Mouse (Mus musculus): Measurements from ENCODE around the gene Gcfc2. TPM values are rescaled to one million over a fixed set of nuclear protein-coding genes. Genes with fewer than 3 reads are reported as not detected.

Gcfc2 gene
- polyA plus RNA-seq (2014; fragmentation: Nextera tagmentation; extraction: Ambion mirVana) = 14.3 and 15.4 TPM in 2 replicates

GRCm38 (mm10) chr6:81923523-81924142, at the start of gene Gcfc2:
Gene Gcfc2, plus strand, starts transcription at chr6:81923669.
- peak; percentile 95 for ATAC-seq (replicated peaks; ENCODE audit: insufficient number of reproducible peaks, low FRiP score, low TSS enrichment, low read depth)
- peak within 1 kb of the TSS; percentile 88 for H3K4me3 ChIP-seq (ENCODE audit: low read depth, low read length)
- under 1% methylated on average over 56 of the region's 56 CpGs for WGBS

GRCm38 (mm10) chr6:81895678-81896230, 27.7 kb upstream of the Gcfc2 start:
- no peak for DNase-seq (ENCODE audit: low spot score)
- WGBS = 76% methylated on average over 2 of the region's 3 CpGs
- H3K36me3 ChIP-seq (replicated peaks; ENCODE audit: control insufficient read depth, insufficient read depth, low read depth, low read length) = no peaks in the 10 kb centered on the region
- H3K4me3 ChIP-seq (ENCODE audit: low read depth, low read length) = no peak overlapping the region
- no peaks in the 10 kb centered on the region for H3K9me3 ChIP-seq (replicated peaks; ENCODE audit: control insufficient read depth, low read length)
- ATAC-seq (replicated peaks; ENCODE audit: insufficient number of reproducible peaks, low FRiP score, low TSS enrichment, low read depth) = no peak
- H3K4me1 ChIP-seq (ENCODE audit: control insufficient read depth, insufficient read depth, low read length) = no peaks in the 10 kb centered on the region
- H3K4me2 ChIP-seq (ENCODE audit: low read depth, low read length) = no peak overlapping the region
- H3K27ac ChIP-seq (replicated peaks; ENCODE audit: low read depth, low read length) = no peak overlapping the region
- H3K27me3 ChIP-seq (ENCODE audit: control insufficient read depth, insufficient read depth, low read length) = no peaks in the 10 kb centered on the region
- no peak overlapping the region for H3K9ac ChIP-seq (replicated peaks; ENCODE audit: low read length)

More at GRCm38 (mm10) chr6:81923523-81924142, at the start of gene Gcfc2:
- Histone ChIP-seq H3K27me3 (ENCODE audit: control insufficient read depth, insufficient read depth, low read length) (no peaks in the 10 kb centered on the region), H3K9ac (replicated peaks; ENCODE audit: low read length) (peak within 1 kb of the TSS; percentile 96), H3K9me3 (replicated peaks; ENCODE audit: control insufficient read depth, low read length) (no peaks in the 10 kb centered on the region), H3K27ac (replicated peaks; ENCODE audit: low read depth, low read length) (peak within 1 kb of the TSS; percentile 65), H3K36me3 (replicated peaks; ENCODE audit: control insufficient read depth, insufficient read depth, low read depth, low read length) (peaks cover 2% of the 10 kb centered on the region; the same call in 1 of the 2 replicates), H3K4me1 (ENCODE audit: control insufficient read depth, insufficient read depth, low read length) (no peaks in the 10 kb centered on the region), H3K4me2 (ENCODE audit: low read depth, low read length) (peak within 1 kb of the TSS; percentile 68)
- DNase-seq (ENCODE audit: low spot score) = peak; percentile 96

DNA sequence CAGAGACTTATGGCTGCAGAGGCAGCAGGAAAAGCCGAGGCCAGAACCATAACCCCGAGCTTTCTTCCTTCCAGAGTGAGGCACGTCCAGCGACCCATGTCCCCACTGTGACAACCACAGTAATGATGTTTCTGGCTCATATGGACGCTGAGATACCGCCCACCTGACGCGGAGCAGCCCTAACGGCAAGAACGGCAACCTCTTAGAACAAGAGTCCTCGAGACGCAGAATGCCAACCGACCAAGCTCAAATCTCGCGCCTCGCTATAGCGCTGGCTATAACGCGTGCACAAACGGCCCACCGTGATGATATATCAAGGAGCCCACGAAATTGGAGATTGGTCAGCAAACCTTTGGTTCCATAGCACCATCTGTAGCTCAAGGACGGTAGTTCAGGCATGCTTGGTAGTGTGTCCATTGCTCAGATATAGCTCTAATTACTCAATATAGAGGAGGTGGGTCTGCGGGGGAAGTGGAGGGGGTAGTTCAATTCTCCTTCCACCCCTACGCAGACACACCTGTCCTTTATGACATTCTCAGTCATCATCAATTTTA, 13.1 kb upstream of the Gcfc2 start:
- no peak overlapping the region for H3K9ac ChIP-seq (replicated peaks; ENCODE audit: low read length)
- H3K4me3 ChIP-seq (ENCODE audit: low read depth, low read length) = no peak overlapping the region
- H3K4me2 ChIP-seq (ENCODE audit: low read depth, low read length) = no peak overlapping the region
- no peaks in the 10 kb centered on the region for H3K36me3 ChIP-seq (replicated peaks; ENCODE audit: control insufficient read depth, insufficient read depth, low read depth, low read length)
- DNase-seq (ENCODE audit: low spot score) (no peak), ATAC-seq (replicated peaks; ENCODE audit: insufficient number of reproducible peaks, low FRiP score, low TSS enrichment, low read depth) (no peak)
- 88% methylated on average over 25 of the region's 25 CpGs for WGBS
- H3K9me3 ChIP-seq (replicated peaks; ENCODE audit: control insufficient read depth, low read length) = no peaks in the 10 kb centered on the region
- no peaks in the 10 kb centered on the region for H3K4me1 ChIP-seq (ENCODE audit: control insufficient read depth, insufficient read depth, low read length)
- no peaks in the 10 kb centered on the region for H3K27me3 ChIP-seq (ENCODE audit: control insufficient read depth, insufficient read depth, low read length)
- H3K27ac ChIP-seq (replicated peaks; ENCODE audit: low read depth, low read length) = no peak overlapping the region

DNA sequence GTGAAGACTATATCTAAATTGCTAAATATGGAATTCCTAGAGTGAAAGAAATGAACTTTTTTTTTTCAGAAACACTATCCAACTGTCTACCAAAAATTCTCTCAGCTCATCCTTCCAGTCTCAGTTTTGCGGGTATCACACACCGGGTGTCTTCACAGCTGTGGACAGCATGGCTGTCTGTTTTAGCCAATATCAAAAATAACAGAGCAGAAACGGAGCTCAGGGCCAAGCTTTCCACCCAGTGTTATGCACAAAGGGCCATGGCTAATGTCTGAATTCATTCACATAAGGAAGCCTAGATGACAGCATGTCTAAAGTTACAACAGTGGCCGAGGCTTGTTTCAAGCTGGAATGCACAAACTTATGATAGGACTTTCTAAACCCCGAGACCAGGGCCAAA, 12.2 kb upstream of the Gcfc2 start:
- H3K4me2 ChIP-seq (ENCODE audit: low read depth, low read length) = no peak overlapping the region
- no peaks in the 10 kb centered on the region for H3K9me3 ChIP-seq (replicated peaks; ENCODE audit: control insufficient read depth, low read length)
- no peaks in the 10 kb centered on the region for H3K36me3 ChIP-seq (replicated peaks; ENCODE audit: control insufficient read depth, insufficient read depth, low read depth, low read length)
- H3K4me3 ChIP-seq (ENCODE audit: low read depth, low read length) = no peak overlapping the region
- ATAC-seq (replicated peaks; ENCODE audit: insufficient number of reproducible peaks, low FRiP score, low TSS enrichment, low read depth) (no peak), DNase-seq (ENCODE audit: low spot score) (no peak)
- H3K4me1 ChIP-seq (ENCODE audit: control insufficient read depth, insufficient read depth, low read length) = no peaks in the 10 kb centered on the region
- H3K9ac ChIP-seq (replicated peaks; ENCODE audit: low read length) = no peak overlapping the region
- no peak overlapping the region for H3K27ac ChIP-seq (replicated peaks; ENCODE audit: low read depth, low read length)
- WGBS = 84% methylated on average over 5 of the region's 5 CpGs
- no peaks in the 10 kb centered on the region for H3K27me3 ChIP-seq (ENCODE audit: control insufficient read depth, insufficient read depth, low read length)

DNA sequence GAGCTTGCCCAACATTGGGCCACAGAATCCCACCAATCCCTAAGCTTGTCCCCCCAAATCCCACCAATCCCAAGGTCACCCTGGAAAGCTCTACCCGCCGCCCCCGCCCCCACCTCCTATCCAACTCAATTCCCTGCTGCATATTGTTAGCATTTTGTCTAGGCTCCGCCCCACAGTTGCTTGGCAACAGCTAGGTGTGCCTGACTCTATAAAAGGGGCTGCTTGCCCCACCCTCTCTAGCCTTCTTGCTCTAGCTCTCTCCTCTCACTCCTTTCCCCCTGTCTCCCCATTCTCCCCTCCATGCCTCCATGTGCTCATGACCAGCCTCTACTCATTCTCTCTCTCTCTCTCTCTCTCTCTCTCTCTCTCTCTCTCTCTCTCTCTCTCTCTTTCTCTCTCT, 11.8 kb upstream of the Gcfc2 start:
- H3K9me3 ChIP-seq (replicated peaks; ENCODE audit: control insufficient read depth, low read length) = no peaks in the 10 kb centered on the region
- 86% methylated on average over 4 of the region's 4 CpGs for WGBS
- H3K27me3 ChIP-seq (ENCODE audit: control insufficient read depth, insufficient read depth, low read length) = no peaks in the 10 kb centered on the region
- ATAC-seq (replicated peaks; ENCODE audit: insufficient number of reproducible peaks, low FRiP score, low TSS enrichment, low read depth) = no peak
- no peaks in the 10 kb centered on the region for H3K36me3 ChIP-seq (replicated peaks; ENCODE audit: control insufficient read depth, insufficient read depth, low read depth, low read length)
- H3K9ac ChIP-seq (replicated peaks; ENCODE audit: low read length) = no peak overlapping the region
- no peak overlapping the region for H3K4me2 ChIP-seq (ENCODE audit: low read depth, low read length)
- no peak overlapping the region for H3K4me3 ChIP-seq (ENCODE audit: low read depth, low read length)
- no peaks in the 10 kb centered on the region for H3K4me1 ChIP-seq (ENCODE audit: control insufficient read depth, insufficient read depth, low read length)
- no peak for DNase-seq (ENCODE audit: low spot score)
- no peak overlapping the region for H3K27ac ChIP-seq (replicated peaks; ENCODE audit: low read depth, low read length)

DNA sequence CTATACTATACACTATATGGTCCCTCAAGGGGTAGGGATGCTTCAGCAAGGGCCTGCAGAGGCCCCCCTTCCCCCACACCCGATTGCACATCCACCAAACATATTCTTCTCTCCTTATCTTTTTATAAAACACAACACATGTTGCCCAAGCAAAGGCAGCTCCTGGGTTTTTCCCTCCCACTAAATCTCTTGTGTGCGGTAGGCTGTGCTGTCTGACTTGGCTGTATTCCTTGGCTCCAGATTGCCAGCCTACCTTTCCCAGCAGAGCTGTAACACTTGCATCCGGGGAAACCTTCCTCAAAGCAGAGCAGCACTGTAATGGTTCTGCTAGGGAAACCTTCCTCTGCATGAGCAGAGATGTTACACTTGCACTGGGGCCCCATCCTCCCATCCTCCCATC, 11.3 kb upstream of the Gcfc2 start:
- Histone ChIP-seq H3K4me2 (ENCODE audit: low read depth, low read length) (no peak overlapping the region), H3K36me3 (replicated peaks; ENCODE audit: control insufficient read depth, insufficient read depth, low read depth, low read length) (no peaks in the 10 kb centered on the region), H3K27me3 (ENCODE audit: control insufficient read depth, insufficient read depth, low read length) (no peaks in the 10 kb centered on the region), H3K4me1 (ENCODE audit: control insufficient read depth, insufficient read depth, low read length) (no peaks in the 10 kb centered on the region), H3K27ac (replicated peaks; ENCODE audit: low read depth, low read length) (no peak overlapping the region), H3K9ac (replicated peaks; ENCODE audit: low read length) (no peak overlapping the region), H3K9me3 (replicated peaks; ENCODE audit: control insufficient read depth, low read length) (no peaks in the 10 kb centered on the region), H3K4me3 (ENCODE audit: low read depth, low read length) (no peak overlapping the region)
- DNase-seq (ENCODE audit: low spot score) (no peak), ATAC-seq (replicated peaks; ENCODE audit: insufficient number of reproducible peaks, low FRiP score, low TSS enrichment, low read depth) (no peak)
- WGBS = 91% methylated on average over 3 of the region's 3 CpGs

DNA sequence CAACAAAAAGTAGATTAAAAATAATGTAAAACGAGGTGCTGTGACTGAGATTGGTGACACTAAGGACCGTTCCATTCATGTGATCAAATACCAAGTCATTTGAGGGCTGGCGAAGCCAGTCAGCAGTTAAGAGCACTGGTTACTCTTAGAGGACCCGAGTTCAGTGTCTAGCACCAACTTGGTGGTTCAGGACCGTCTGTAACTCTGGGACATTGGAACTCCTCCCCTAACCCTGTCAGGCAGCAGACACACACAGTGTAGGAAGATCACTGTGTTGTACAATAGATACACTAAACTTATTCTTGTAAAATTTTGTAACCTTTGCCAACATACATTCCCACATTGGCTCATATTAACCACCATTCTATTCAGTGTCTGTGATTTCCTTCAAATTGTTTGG, 835 bp downstream of the Gcfc2 start:
- DNase-seq (ENCODE audit: low spot score) (peak; percentile 20), ATAC-seq (replicated peaks; ENCODE audit: insufficient number of reproducible peaks, low FRiP score, low TSS enrichment, low read depth) (no peak)
- H3K4me2 ChIP-seq (ENCODE audit: low read depth, low read length) = peak overlapping the region; percentile 68
- peak overlapping the region; percentile 96 for H3K9ac ChIP-seq (replicated peaks; ENCODE audit: low read length)
- no peaks in the 10 kb centered on the region for H3K27me3 ChIP-seq (ENCODE audit: control insufficient read depth, insufficient read depth, low read length)
- H3K9me3 ChIP-seq (replicated peaks; ENCODE audit: control insufficient read depth, low read length) = no peaks in the 10 kb centered on the region
- H3K4me1 ChIP-seq (ENCODE audit: control insufficient read depth, insufficient read depth, low read length) = no peaks in the 10 kb centered on the region
- H3K27ac ChIP-seq (replicated peaks; ENCODE audit: low read depth, low read length) = no peak overlapping the region
- peaks cover 2% of the 10 kb centered on the region; the same call in 1 of the 2 replicates for H3K36me3 ChIP-seq (replicated peaks; ENCODE audit: control insufficient read depth, insufficient read depth, low read depth, low read length)
- 16% methylated on average over 5 of the region's 5 CpGs for WGBS
- H3K4me3 ChIP-seq (ENCODE audit: low read depth, low read length) = peak overlapping the region; percentile 88

- ATAC-seq (replicated peaks; ENCODE audit: insufficient number of reproducible peaks, low FRiP score, low TSS enrichment, low read depth) = no peak
- no peaks in the 10 kb centered on the region for H3K27me3 ChIP-seq (ENCODE audit: control insufficient read depth, insufficient read depth, low read length)
- WGBS = 88% methylated on average over 4 of the region's 4 CpGs
- H3K9me3 ChIP-seq (replicated peaks; ENCODE audit: control insufficient read depth, low read length) = no peaks in the 10 kb centered on the region; the same call in 1 of the 2 replicates
- no peak overlapping the region for H3K4me2 ChIP-seq (ENCODE audit: low read depth, low read length)
- no peaks in the 10 kb centered on the region for H3K4me1 ChIP-seq (ENCODE audit: control insufficient read depth, insufficient read depth, low read length)
- no peak for DNase-seq (ENCODE audit: low spot score)
- H3K27ac ChIP-seq (replicated peaks; ENCODE audit: low read depth, low read length) = no peak overlapping the region
- peaks cover 10% of the 10 kb centered on the region; the same call in 1 of the 2 replicates for H3K36me3 ChIP-seq (replicated peaks; ENCODE audit: control insufficient read depth, insufficient read depth, low read depth, low read length)
- H3K9ac ChIP-seq (replicated peaks; ENCODE audit: low read length) = no peak overlapping the region
- no peak overlapping the region for H3K4me3 ChIP-seq (ENCODE audit: low read depth, low read length)
Observed at GRCm38 (mm10) chr6:81929402-81929801, 5.9 kb downstream of the Gcfc2 start.

Measured in embryonic facial prominence, embryonic 11.5 days (tissue).